Mouse (Mus musculus): ENCODE data around the gene Enah.

Enah gene

DNA sequence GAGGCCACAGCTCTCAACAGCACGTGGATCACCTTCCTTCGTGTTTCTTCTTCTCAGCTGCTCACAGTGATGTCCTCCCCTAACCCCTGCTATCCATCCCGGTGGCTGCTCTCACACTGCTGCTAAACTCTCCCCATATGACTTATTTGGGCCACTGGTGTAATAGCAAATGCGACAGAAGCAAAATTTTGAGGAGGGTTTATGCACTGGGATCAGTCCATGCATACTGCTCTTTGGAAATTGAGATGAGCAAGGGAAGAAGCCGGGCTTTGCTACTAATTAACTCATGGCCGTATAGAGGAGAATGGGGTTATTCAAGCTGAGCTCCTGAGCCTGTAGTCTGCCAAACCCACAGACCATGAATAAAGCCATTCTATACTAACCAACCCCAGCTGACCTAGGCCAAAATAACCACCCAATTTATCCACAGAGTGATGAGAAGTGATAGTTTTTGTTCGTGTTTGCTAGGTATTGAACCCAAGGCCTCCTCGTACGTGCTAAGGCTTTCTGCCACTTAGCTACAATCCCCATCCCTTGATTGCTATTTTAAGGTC, 7.7 kb upstream of the Enah start:
- DNase-seq, result no peak

DNA sequence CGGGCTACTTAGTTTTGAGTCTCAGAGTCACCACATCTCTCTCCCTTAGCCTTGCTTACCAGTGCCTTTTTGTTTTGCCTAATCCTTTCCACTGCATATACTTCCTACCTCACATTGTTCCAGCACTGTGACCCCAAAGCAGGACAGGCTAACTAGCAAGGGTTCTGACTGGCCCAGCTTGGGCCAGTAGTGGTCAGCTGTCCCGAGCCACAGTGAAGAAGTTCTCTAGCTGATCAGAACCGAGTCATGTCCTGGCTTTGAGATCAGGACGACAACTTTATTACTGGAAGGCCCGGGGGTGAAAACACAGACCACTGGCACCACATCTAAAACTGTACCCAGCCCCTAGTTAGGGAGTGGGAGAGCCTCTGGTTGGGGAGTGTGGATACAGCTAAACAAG, 7.0 kb upstream of the Enah start:
- no peak for DNase-seq

DNA sequence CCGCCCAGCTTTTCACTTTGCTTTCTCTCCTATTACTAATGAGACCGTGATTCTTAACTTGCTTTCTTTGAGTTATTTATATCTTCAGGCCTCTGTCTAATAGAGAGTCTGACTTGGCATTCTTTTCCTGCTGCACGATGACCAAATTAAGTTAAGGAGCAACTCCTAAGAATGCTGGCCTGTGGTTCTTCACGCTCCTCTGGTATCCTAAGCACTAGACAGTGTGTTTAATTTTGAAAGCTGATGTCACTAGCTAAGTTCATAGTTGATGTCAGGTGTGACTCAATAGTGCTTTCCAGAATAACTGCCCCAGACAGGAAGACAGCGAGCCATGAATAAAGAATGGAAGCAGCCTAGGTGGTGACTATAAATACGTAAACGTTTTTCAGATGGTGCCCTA, 6.3 kb upstream of the Enah start:
- no peak for DNase-seq

DNA sequence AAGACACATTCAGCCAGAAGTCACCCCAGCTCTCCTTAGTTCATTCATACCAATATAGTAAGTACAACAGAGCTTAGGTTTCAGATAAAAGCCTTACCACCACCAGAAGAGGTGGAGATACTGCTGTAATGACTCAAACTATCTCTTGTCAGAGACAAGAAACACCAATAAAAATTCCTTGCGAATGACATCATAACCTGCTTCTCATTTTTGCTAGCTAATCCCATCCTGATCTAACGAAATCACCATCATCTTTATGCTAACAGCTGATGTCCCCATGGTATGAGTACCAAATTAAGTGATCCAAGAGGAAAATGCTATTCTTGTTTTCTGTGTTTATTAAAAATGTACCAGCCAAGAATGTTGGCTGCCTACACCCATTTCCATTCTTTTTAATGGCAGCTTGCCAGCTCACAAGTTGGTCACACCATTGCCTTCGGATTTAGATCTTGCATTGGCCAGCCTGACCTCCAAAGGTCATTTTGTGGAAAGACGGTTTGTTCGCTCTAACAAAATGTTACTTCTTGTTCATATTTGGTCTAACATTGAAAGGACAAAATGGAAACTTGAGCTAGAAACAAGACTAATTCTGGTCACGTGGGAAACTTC, 2.0 kb upstream of the Enah start:
- peak in 1 of 2 experiments; percentile 21 for DNase-seq

DNA sequence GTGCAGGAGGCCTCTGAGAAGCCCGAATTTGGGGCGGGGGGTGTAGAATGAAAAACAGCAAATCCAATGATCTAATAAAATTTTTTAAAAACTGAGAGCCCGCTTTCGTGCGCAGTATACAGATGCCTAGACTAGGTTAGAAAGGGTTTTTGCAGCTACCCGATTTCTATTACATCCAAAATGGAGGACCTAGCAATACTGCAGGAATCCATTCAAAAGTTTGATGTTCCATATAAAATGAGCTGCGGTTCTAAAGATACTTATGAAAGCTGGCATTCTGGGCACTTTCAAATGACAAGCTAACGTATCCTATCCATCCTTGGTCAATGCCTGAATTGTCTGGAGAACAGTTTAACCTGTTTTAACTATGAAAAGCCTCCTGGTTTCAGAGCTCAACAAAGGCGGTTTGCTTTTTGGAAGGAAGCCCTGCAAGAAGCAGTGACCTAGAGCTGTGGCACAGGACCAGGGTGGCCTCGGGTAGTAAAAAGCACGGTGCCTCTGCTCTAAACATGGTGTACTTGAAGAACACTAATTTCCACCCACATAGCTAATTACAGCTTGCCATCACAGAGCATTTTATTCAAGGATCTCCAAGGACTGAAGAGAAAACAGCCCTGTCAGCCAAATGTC, 1.2 kb upstream of the Enah start:
- DNase-seq, result peak in 1 of 2 experiments; percentile 15

DNA sequence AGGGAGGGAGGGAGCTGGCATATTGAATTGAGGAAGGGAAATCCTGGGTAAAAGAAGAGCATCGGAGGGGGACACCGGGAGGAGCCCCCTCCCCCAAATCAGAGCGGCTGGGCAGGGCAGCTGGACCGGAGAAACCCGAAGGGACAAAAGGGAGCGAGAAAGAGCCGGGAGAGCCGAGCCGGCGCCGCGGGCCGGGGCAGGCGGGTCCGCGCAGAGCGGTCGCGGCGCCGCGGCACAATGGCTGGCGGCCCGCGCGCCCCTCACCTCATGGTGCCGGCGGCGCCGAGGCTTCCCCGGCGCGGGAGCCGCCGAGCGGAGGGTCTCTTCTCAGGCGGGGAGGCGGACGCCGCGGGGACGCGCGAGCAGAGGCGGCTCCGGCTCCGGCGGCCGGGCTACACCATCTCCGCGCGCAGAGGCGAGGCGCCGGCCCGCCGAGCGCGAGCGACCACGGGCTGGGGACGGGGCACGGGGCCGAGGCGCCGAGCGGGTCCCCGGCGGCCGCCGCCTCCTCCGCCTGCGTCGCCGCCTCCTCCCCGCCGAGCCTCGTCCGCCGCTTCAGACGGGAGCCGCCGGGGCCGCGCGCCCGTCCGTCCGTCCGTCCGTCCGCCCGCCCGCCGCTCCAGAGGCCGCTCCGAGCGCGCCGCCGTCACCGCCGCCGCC, 394 bp downstream of the Enah start:
- DNase-seq, result no peak

DNA sequence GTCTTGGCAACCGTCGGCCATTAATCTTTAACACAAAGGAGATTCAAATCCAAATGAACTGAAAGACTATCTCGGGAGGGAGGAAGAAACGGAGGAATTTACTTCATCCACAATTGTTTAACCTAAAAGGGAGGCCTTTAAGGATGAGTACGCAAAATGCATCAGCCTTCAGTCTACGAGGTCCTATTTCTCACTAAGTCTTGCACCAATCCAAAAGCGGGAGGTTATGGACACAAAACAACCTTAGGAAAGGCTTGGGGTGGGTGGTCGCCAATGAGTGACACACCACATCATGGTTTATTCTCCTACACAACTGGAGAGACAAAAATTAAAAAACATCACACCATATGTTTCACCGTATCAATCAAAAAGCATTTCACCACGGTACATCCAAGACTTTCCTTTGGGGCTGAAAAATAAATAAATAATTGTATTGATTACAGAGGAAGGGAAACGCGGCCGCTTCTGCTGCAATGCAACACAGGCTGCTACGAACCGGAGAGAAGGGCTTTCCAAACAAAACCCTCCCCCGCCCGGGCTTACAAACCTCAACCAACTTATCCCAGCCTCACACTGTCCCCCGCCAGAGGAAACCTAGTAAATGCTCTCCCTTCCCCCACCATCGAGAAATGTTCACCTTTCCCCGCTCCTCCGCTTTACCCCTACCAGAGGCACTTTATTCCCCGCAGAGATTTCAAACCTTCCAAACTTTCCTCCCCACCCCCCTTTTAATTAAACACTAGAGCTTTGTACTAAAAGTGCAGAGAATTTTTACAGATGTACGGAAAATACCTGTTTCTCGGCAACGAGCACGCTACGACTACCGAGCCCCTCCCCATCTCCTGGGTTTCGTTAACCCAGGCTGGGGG, 1.2 kb downstream of the Enah start:
- DNase-seq, result peak in 1 of 2 experiments; percentile 15

DNA sequence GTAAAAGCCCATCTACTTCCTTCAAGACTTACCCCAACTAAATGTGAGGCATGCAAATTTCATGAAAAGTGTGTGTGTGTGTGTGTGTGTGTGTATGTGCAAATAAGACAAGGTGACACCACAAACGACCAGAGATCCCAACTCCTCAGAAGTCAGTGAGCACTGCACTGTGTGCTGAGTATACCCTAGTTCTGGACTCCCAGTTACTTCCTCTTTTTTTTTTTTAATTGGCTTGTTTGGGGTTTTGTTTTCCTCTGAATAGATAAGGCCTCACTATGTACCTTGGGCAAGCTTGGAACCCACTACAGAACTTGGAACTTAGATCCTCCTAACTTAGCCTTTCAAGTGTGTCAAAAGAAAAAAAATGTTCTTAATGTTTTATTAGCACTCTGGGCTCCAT, 14.0 kb downstream of the Enah start:
- no peak for DNase-seq

DNA sequence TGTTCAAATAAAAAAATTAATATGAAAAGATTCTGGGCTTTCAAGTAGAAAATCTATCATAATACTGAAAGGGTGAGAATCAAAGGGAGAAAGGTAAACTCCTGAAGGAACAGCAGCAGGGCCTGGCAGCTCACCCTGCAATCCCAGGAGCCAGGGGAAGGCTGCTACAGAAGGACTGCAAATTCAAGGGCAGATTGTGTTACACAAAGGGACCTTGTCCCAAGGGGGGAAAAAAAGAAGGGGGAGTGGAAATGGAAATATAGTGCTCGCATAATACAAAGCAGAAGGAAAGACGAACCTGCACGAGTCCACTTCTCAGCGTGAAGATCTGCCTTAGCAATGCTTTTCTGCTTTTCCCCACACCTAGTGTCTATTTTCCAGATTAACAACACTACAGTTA, 21.1 kb downstream of the Enah start:
- no peak for DNase-seq

DNA sequence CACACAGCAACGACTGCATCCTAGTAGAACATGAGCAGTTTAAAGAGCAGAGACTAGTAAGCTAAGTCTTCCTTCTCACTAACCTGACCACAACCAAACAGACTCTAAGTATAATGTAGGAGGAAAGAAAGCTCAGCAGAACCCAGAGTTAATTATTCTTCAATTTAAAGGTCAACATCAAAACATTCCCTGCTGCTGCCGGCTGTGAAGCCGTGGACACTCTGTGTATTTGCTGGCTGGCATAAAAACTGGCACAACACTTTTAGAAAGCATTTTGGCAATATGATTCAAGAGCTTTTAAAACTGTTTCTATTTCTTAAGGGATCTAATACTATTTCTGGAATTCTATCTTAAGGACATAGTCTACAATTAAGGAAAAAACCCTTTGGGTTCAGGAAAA, 22.0 kb downstream of the Enah start:
- DNase-seq, result peak in 1 of 2 experiments; percentile 49

DNA sequence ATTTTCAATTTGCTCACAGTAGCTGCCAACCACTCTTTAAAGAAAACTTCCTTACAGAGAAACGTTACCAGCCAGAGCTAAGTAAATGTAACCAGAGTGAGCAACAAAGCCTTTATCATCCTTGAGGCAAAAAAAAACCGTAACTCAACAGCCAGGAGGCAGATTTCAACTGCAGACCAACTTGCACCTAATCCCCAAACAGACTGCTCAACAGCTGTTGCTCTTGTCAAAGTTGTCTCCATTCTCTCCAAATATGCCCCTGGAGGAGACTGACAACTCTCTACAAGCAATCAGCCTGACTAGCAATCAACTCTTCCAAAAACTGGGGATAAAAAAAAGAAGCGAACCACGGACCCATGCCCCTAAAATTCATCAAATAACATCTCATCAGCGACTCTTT, 26.2 kb downstream of the Enah start:
- no peak for DNase-seq

DNA sequence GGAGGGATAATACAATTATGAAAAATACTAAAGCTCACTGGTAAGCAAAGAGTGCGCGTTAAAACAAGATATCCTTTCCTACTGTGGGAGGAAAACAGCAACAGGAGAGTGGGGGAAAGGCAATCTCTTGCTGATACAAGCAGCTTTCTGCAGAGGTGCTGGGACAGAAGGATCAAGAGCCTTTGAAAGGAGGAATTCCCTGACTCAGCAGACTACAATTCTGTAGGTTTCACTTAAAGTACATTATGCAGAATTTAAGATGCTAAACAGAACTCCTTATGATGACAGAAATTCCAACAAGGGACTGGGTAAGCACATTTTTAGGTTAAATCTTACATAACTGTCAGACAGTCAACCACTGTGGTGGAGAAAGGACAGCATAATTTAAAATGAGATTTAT, 31.4 kb downstream of the Enah start:
- DNase-seq, result no peak

DNA sequence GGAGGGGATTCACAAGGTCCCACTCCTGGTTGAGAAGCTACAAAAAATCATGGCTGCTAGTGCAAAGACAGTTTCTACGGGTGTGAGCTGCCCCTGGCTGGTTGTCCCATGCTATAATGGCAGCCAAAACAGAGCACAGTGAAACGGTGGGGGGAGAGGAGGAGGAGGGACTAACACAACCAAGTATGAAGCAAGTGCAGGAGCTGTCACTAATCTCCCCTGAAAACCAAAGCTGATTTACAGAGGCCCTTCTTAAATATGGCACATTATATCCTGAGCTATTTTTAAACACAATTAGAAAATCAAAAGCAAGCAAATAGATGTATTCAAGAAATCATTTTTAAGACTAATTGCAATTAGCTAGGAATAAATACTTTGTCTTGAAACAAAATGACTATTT, 32.6 kb downstream of the Enah start:
- no peak for DNase-seq

DNA sequence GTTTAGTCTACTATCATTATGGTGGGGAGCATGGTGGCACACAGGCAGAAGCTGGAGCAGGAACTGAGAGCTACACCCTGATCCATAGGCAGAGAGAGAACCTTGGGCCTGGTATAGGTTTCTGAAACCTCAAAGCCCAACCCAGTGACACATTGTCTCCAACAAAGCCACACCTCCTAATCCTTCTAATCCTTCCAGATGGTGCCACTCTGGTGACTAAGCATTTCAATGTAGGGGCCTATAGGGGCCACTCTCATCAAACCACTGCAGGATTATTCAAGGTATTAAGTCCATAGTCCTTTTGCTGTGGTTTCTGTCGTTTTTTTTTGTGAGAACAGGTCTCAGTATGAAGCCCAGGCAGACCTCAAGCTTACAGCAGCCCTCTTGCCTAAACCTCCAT, 33.9 kb downstream of the Enah start:
- no peak for DNase-seq

DNA sequence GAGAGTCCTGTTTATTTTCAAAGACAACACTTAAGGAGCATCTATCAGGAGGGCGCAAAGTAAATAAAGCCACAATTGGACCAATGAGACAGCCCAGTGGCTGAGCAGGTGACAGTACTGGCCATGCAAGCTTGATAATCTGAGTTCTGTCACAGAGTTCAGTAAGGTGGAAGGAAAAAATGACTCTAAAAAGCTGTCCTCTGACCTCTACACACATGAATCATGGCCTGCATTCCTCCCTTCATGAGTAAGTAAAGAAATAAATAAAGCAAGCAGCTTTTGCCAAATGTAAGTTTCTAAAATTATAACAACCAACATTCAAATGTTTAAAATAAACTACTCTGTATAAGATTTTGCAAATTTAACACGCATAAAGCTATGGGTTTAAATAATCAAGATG, 35.0 kb downstream of the Enah start:
- no peak for DNase-seq

DNA sequence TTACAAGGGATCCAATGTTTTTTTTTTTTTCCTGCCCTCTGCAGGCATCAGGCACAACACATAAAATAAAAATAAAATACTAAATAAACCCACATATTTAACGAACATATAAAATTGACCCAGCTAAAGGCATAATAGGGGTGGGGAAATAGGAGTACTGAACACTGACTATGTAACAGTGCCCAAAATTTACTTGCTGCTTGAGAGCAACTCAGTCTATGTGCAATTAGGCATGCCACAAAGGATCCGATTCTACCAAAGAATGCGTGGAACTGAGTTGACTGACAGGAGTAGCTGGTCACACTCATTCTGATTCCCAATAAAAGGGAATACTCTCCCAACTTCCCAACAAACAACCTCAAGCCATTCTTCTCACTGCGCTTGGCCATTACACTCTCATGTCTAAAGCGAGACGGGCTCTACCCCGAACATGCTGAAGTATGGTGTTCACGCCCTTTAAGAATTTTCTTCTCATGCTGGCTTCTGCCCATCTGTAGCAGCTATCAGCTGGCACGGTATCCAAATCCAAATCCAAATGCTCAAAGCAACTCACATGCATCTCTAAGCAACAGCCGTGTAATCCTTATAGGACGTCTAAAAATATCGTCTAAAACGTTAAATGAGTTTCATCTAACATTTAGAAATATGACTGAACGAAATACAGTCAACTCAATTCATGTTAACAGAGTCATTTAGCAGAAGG, 39.6 kb downstream of the Enah start:
- DNase-seq, result no peak

DNA sequence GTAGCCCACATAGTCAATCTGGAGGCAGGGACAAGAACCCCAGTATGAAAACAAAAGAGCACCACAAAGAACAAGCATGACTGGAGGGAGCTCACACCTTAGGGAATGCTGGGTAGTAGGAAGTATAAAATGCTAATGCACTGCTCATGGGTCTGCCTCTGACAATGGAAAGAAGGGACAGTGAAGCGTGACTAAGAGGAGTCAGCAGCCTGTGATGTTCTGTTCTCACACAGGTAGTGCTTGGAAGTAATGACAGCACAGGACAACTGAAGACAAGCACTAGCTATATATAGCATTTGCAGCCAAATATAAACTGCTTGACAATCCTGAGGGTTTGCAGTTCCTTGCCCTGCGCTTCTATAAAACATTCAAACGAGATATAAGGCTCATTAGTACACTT, 44.3 kb downstream of the Enah start:
- no peak for DNase-seq

DNA sequence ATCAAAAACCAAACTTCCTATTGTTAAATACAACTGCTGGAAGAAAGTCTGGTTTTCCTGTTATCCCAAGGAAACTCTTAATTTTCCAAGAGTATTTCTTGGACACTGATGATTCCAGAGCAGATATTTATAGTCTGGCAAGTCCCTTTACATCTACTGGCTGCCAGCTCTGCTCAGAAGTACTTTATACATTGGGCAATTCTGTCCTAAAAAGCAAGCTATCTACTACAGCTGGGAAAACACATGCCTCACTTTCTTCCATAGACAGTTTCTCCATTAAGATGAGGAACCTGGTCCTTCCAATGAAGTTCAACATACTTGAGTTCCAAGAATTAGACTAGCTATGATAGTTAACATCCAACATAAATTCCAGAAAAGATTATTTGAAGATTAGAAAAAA, 44.9 kb downstream of the Enah start:
- DNase-seq, result no peak

DNA sequence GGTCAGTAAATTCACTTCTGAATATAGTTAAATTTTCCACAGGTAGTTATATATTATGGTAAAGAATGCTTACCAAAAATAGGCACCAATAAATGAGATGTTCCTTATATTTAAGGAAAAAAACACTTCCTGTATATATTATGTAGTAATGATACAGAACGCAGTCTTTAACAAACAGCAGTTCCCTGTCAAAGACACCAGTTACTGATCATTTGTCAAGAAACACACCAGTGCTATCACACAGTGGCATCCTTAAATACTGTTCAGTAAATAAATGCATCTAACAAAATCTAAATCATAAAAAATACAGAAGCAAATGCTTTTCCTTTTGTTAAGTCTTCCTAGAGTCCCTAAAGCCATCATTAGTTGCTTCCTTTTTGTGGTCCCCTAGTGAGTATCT, 54.5 kb downstream of the Enah start:
- DNase-seq, result no peak

DNA sequence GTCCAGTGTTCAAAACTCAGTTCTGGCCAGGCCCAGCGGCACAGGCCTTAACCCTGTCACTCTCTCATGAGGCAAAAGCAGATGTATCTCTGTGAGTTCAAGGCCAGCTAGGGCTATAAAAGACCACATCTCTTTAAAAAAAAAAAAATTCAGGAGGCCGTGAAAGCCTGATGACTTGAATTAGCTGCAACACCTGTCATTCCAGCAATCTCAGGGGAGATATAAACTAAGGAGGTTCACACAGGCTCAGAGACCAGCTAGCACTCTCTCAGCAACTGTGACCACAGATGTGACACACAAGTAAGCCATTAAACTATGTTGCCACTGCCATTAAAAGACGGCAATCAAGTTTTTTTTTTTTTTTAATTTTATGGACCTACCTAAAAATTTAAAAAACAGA, 56.0 kb downstream of the Enah start:
- DNase-seq, result no peak

DNA sequence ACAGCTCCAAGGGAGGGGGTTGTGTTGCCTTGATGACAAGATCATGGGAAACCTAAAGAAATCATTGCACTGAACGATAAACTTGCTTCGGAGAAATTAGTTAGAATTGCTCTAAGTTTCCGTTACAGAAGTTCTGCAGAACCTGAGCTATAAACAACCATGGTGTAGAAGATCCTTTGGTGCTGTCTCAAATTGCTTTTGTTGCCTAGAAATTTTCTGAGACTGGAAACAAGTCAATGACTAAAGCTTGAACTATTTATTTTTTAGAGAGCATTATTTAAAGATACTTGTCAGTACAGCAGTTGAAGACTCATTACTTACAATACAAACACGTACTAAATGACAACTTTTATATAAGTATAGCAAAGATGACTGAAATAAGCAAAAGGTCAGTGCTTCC, 56.4 kb downstream of the Enah start:
- no peak for DNase-seq

DNA sequence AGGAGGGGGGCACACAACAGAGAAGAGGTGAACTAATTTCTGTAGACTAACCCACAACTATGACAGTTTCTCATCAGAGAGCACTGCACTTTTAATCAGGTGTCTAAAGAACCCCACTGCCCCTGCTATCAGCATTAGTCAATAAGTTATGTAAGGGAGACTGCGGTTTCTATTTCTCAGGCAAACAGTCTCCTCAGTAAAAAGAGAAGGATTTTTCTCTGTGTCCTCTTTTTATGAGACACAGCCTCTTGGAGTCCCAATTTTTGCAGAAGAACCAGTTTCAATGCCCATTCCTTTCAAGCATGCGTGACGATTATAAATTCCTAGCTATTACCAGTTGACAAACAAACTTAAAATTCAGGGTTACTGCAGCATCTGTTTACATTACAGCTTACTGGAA, 59.4 kb downstream of the Enah start:
- no peak for DNase-seq

DNA sequence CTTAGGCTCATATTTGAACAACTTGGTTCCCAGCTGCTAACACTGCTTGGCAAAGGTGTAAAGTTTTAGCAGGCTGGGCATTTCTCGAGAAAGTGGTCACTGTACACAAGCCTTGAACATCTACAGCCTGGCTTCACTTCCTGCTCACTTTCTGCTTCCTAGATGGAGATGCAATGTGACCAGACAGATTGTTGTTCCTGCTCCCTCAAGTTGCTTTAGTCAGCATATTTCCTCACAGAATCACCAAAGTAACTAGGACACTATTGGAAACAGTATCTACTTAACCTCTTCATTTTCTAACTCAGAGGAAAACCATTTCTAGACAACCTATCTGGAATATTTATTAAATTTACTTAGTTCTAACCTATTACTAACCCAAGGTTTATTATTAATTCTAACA, 61.4 kb downstream of the Enah start:
- DNase-seq, result no peak
